12 mouse cellular contexts compared by ENCODE assay signal in the genomic region with DNA sequence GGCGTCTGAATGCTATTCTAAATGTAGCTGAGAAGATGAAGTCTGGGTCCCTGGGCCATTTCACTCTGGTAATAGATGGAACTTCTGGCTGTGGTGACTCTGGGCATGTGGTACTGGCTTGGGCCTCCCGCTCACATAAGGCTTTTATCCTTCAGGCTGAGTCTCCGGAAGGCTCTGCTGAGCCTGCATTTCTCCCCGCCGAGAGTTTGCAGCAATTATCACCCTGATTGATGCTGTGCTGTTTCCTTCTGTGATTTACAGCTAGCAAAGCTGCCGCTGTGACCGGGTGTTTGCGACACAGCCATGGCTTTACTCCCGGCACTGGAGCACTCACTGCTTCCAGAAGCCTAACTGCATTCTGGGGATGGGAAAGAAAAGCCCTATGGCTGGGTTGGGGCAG.
DNase-seq lines count a peak whose midpoint lies in the region; ATAC-seq and TF ChIP-seq lines count a peak whose summit lies in the region.
"Had no signal": no experiment of that assay in that cellular context is flagged by ENCODE, and none has a peak within 500 bp of the region (broad histone marks: within the 10 kb centered on the region; RNA-seq: fewer than 3 reads in every experiment).

No protein-coding gene starts in this region.

- H3K36me3 ChIP-seq in lung, embryonic 14.5 days (ENCODE audit: insufficient read depth): no peaks in the 10 kb centered on the region
- no peaks in the 10 kb centered on the region for H3K36me3 ChIP-seq in neural tube, embryonic 14.5 days (ENCODE audit: control insufficient read depth, insufficient read depth, low read length)

- intact Hi-C loops in left cerebral cortex, postnatal 14 days (cut with DNase I): no loop called here

- H3K27me3 ChIP-seq in lung, embryonic 14.5 days (ENCODE audit: insufficient read depth, low read length): no peaks in the 10 kb centered on the region
- no peaks in the 10 kb centered on the region for H3K27me3 ChIP-seq in neural tube, embryonic 14.5 days (ENCODE audit: control insufficient read depth, insufficient read depth, low read length)

- no peak overlapping the region for H3K27ac ChIP-seq in lung, embryonic 14.5 days (ENCODE audit: low read depth)
- H3K27ac ChIP-seq in neural tube, embryonic 14.5 days (ENCODE audit: low read depth, low read length): 0 out of 2 replicates have a peak overlapping the region, but pooled peaks have one; percentile 44

- 21% methylated on average over 9 of the region's 9 CpGs for WGBS in lung, embryonic 14.5 days
- 8% methylated on average over 9 of the region's 9 CpGs for WGBS in neural tube, embryonic 14.5 days

- no peaks in the 10 kb centered on the region for H3K4me1 ChIP-seq in lung, embryonic 14.5 days (ENCODE audit: insufficient read depth)
- peaks cover 13% of the 10 kb centered on the region for H3K4me1 ChIP-seq in neural tube, embryonic 14.5 days (ENCODE audit: control insufficient read depth, insufficient read depth, low read length)

- no peaks in the 10 kb centered on the region for H3K9me3 ChIP-seq in lung, embryonic 14.5 days (ENCODE audit: low read depth, low read length)
- H3K9me3 ChIP-seq in neural tube, embryonic 14.5 days (ENCODE audit: control insufficient read depth, low read length): no peaks in the 10 kb centered on the region

- no peak overlapping the region for H3K4me3 ChIP-seq in lung, embryonic 14.5 days (ENCODE audit: low read depth, low read length)
- no peak overlapping the region for H3K4me3 ChIP-seq in neural tube, embryonic 14.5 days (ENCODE audit: low read depth, low read length)
- H3K4me3 ChIP-seq: myocyte had no signal

- peak; percentile 31 for DNase-seq in embryo, embryonic 10.5 days (ENCODE audit: low spot score)
- no peak for DNase-seq in embryo, embryonic 9.5 days (ENCODE audit: extremely low spot score)
- DNase-seq in lung, embryonic 14.5 days: peak; percentile 19
- DNase-seq in lung, postnatal 4 days: no peak
- DNase-seq in kidney, adult 9 months: peak; percentile 39
- DNase-seq in thymus, postnatal 0 days (ENCODE audit: low spot score): no peak
- DNase-seq in left cerebral cortex, postnatal 14 days (ENCODE audit: low spot score in 2 of 2): no peak
- DNase-seq: heart, adult 18-20 months; lung, postnatal 36 days had no signal

- no peak overlapping the region for H3K9ac ChIP-seq in lung, embryonic 14.5 days
- H3K9ac ChIP-seq in neural tube, embryonic 14.5 days (replicated peaks; ENCODE audit: low read depth, low read length): no peak overlapping the region

- H3K4me2 ChIP-seq in lung, embryonic 14.5 days: no peak overlapping the region
- no peak overlapping the region for H3K4me2 ChIP-seq in neural tube, embryonic 14.5 days (ENCODE audit: low read depth, low read length)
- H3K4me2 ChIP-seq: liver, embryonic 11.5 days had no signal

- no peak for TF ChIP-seq CTCF in lung, embryonic 14.5 days (IDR thresholded peaks at IDR 0.05; ENCODE audit: low read depth)

- ATAC-seq in lung, embryonic 14.5 days (ENCODE audit: insufficient read depth): no peak
- peak; percentile 49; the same call in 1 of the 2 replicates for ATAC-seq in neural tube, embryonic 14.5 days (ENCODE audit: low read depth)

Comparison
In these comparisons a context has a peak if more than half of its experiments do, and no peak if none do; other contexts are left out.
1. DNase-seq: peak in embryo, embryonic 10.5 days (single experiment), lung, embryonic 14.5 days (single experiment) and kidney, adult 9 months (single experiment); none in embryo, embryonic 9.5 days (single experiment), lung, postnatal 4 days (0 of 2), thymus, postnatal 0 days (single experiment) and left cerebral cortex, postnatal 14 days (0 of 2).